Mouse (Mus musculus) kidney, adult 2 months (tissue): ENCODE results near the gene Usp48. TPM values are rescaled to one million over a fixed set of nuclear protein-coding genes. Genes with fewer than 3 reads are reported as not detected.

Source experiments
- DNase-seq: peaks from one replicate; pipeline ENCODE4 v3.0.0; 2021
- H3K27ac ChIP-seq: fragments of 200-500 bp; 2 replicates; pipeline ENCODE4 v1.5.1; 2012; ENCODE audit warnings: low read depth, low read length, control low read depth, inconsistent platforms; ENCODE audit not compliant: insufficient read depth
- H3K27me3 ChIP-seq: fragments of 200-500 bp; replicated peaks from 2 replicates; pipeline ENCODE4 v1.6.1; 2012; ENCODE audit warnings: mild to moderate bottlenecking, moderate library complexity, low read length, inconsistent platforms; ENCODE audit not compliant: control insufficient read depth, insufficient read depth
- H3K36me3 ChIP-seq: fragments of 200-500 bp; 2 replicates; pipeline ENCODE4 v1.6.1; 2012; ENCODE audit warnings: mild to moderate bottlenecking, moderate library complexity, low read length, inconsistent platforms; ENCODE audit not compliant: control insufficient read depth, insufficient read depth
- H3K4me1 ChIP-seq: fragments of 200-500 bp; 2 replicates; pipeline ENCODE4 v1.6.1; 2011; ENCODE audit warnings: low read length; ENCODE audit not compliant: control insufficient read depth, insufficient read depth
- H3K4me3 ChIP-seq: fragments of 200-500 bp; 2 replicates; pipeline ENCODE4 v1.5.1; 2011; ENCODE audit warnings: mild to moderate bottlenecking, low read depth, low read length, control low read depth; ENCODE audit not compliant: insufficient read depth
- CTCF ChIP-seq: fragments of 200-500 bp; conservative IDR thresholded peaks from 2 replicates; pipeline ENCODE4 v1.5.1; 2011; ENCODE audit warnings: low read depth, mild to moderate bottlenecking, control low read depth, low read length, moderate library complexity, mixed read lengths; ENCODE audit not compliant: insufficient read depth, insufficient read length
- POLR2A ChIP-seq: fragments of 200-500 bp; IDR thresholded peaks from one replicate; pipeline ENCODE4 v1.6.1; 2011; ENCODE audit warnings: low read depth, low read length, control low read depth
- WGBS: fragments of 180-500 bp; shearing (Covaris S2); methylation state at CpG from one replicate; pipeline ENCODE4 v1.1.7; 2018; 5-methylcytosine and 5-hydroxymethylcytosine counted together
- polyA plus RNA-seq: library from polyadenylated mRNA; depleted of rRNA; stranded (reverse); fragments of >200 nt; gene quantifications from 2 replicates; pipeline ENCODE4 v1.2.3, GENCODE M21; 2012; rRNA removed

The Usp48 gene
- polyA plus RNA-seq: 38.6 and 39.5 TPM in 2 replicates

GRCm38 (mm10) chr4:137593601-137594495 is at the start of gene Usp48:
TSS of gene Usp48 (plus strand) at chr4:137593755.
- Histone ChIP-seq H3K4me3 (peak within 1 kb of the TSS; percentile 92), H3K27ac (peak within 1 kb of the TSS; percentile 97), H3K27me3 (no peaks in the 10 kb centered on the region), H3K36me3 (no peaks in the 10 kb centered on the region), H3K4me1 (peaks cover 7% of the 10 kb centered on the region)
- whole genome bisulfite sequencing: under 1% methylated on average over 91 of the region's 92 CpGs
- TF ChIP-seq CTCF (no peak), POLR2A (peak; percentile 75)
- peak; percentile 99 for DNase-seq

- peak; percentile 50 for DNase-seq
- no peak for TF ChIP-seq CTCF
- TF ChIP-seq POLR2A: no peak
- no peaks in the 10 kb centered on the region for H3K4me1 ChIP-seq
- no peaks in the 10 kb centered on the region; the same call in 1 of the 2 replicates for H3K36me3 ChIP-seq
- H3K27ac ChIP-seq: no peak overlapping the region
- no peak overlapping the region for H3K4me3 ChIP-seq
- H3K27me3 ChIP-seq: no peaks in the 10 kb centered on the region
- 72% methylated on average over 9 of the region's 9 CpGs for WGBS
Observed at GRCm38 (mm10) chr4:137545568-137545967, 48.0 kb upstream of the Usp48 start.

- peak; percentile 55 for DNase-seq
- no peaks in the 10 kb centered on the region for H3K27me3 ChIP-seq
- 87% methylated on average over 5 of the region's 5 CpGs for WGBS
- TF ChIP-seq CTCF: peak; percentile 84
- no peak for TF ChIP-seq POLR2A
- H3K27ac ChIP-seq: no peak overlapping the region
- no peaks in the 10 kb centered on the region for H3K4me1 ChIP-seq
- H3K36me3 ChIP-seq: no peaks in the 10 kb centered on the region; the same call in 1 of the 2 replicates
- H3K4me3 ChIP-seq: no peak overlapping the region
Observed at GRCm38 (mm10) chr4:137546003-137546525, 47.5 kb upstream of the Usp48 start.

GRCm38 (mm10) chr4:137553466-137553865 is 40.1 kb upstream of the Usp48 start:
- WGBS: 92% methylated on average over 17 of the region's 17 CpGs
- TF ChIP-seq CTCF: no peak
- TF ChIP-seq POLR2A: no peak
- Histone ChIP-seq H3K36me3 (peaks cover 2% of the 10 kb centered on the region), H3K27me3 (no peaks in the 10 kb centered on the region), H3K4me3 (no peak overlapping the region), H3K27ac (no peak overlapping the region), H3K4me1 (no peaks in the 10 kb centered on the region)
- DNase-seq: no peak

- no peak for TF ChIP-seq CTCF
- no peak for TF ChIP-seq POLR2A
- Histone ChIP-seq H3K27ac (no peak overlapping the region), H3K36me3 (peaks cover 2% of the 10 kb centered on the region; the same call in 1 of the 2 replicates), H3K4me1 (no peaks in the 10 kb centered on the region), H3K27me3 (no peaks in the 10 kb centered on the region), H3K4me3 (no peak overlapping the region)
- no peak for DNase-seq
- WGBS: 69% methylated on average over 16 of the region's 16 CpGs
Observed at GRCm38 (mm10) chr4:137556673-137557210, 36.8 kb upstream of the Usp48 start.

GRCm38 (mm10) chr4:137569873-137570272 is 23.7 kb upstream of the Usp48 start:
- Histone ChIP-seq H3K4me1 (no peaks in the 10 kb centered on the region), H3K36me3 (no peaks in the 10 kb centered on the region), H3K27ac (no peak overlapping the region), H3K4me3 (no peak overlapping the region), H3K27me3 (no peaks in the 10 kb centered on the region)
- TF ChIP-seq CTCF (no peak), POLR2A (no peak)
- WGBS: 78% methylated on average over 9 of the region's 9 CpGs
- DNase-seq: no peak

- Histone ChIP-seq H3K4me1 (no peaks in the 10 kb centered on the region), H3K4me3 (no peak within 1 kb of the TSS), H3K27me3 (no peaks in the 10 kb centered on the region), H3K27ac (no peak within 1 kb of the TSS), H3K36me3 (no peaks in the 10 kb centered on the region)
- WGBS: 88% methylated on average over 10 of the region's 10 CpGs
- DNase-seq: no peak
- TF ChIP-seq CTCF (no peak), POLR2A (no peak)
Observed at GRCm38 (mm10) chr4:137574469-137574868, 19.1 kb upstream of the Usp48 start, which contains the start of gene Ldlrad2. TSS of gene Ldlrad2 (minus strand) at chr4:137574569.
